Mouse (Mus musculus): ENCODE measurements at regions not wholly inside any gene's neighbourhood (a gene's known extent, or its start where the extent isn't known, plus 50 kb on each side); places are given as distances from the start of the nearest gene placed in this dataset.

GRCm38 (mm10) chrX:63136873-63137504 lies 669.2 kb downstream of the 4931400O07Rik start:
- peak; percentile 40 for DNase-seq (ENCODE audit: low read depth)
- TF ChIP-seq CTCF (IDR thresholded peaks at IDR 0.05; ENCODE audit: borderline replicate concordance, extremely low read depth, insufficient read depth, insufficient read length) (no peak), POLR2A (IDR thresholded peaks at IDR 0.05; ENCODE audit: borderline replicate concordance, extremely low read depth, insufficient read depth, insufficient read length, poor library complexity, severe bottlenecking) (no peak)

All from brain, embryonic 14.5 days (tissue).